Mouse (Mus musculus) thymus, adult 2 months (tissue): ENCODE data around the gene Pxn. TPM values are rescaled to one million over a fixed set of nuclear protein-coding genes. Genes with fewer than 3 reads are reported as not detected.

Experiments used
- DNase-seq: peaks from one replicate; pipeline ENCODE4 v3.0.0; 2021
- H3K27ac ChIP-seq: fragments of 200-500 bp; 2 replicates; pipeline ENCODE4 v1.5.1; 2012; ENCODE audit warnings: low read length, control low read depth; ENCODE audit not compliant: control insufficient read depth, insufficient read depth
- H3K27me3 ChIP-seq: fragments of 200-500 bp; 2 replicates; pipeline ENCODE4 v1.6.1; 2012; ENCODE audit warnings: mild to moderate bottlenecking, low read length, moderate library complexity, mixed read lengths; ENCODE audit not compliant: control insufficient read depth, insufficient read depth
- H3K36me3 ChIP-seq: fragments of 200-500 bp; 2 replicates; pipeline ENCODE4 v1.6.1; 2012; ENCODE audit warnings: mild to moderate bottlenecking, low read length, moderate library complexity; ENCODE audit not compliant: control insufficient read depth, insufficient read depth
- H3K4me1 ChIP-seq: fragments of 200-500 bp; replicated peaks from 2 replicates; pipeline ENCODE4 v1.6.1; 2012; ENCODE audit warnings: low read length; ENCODE audit not compliant: control insufficient read depth, insufficient read depth
- H3K4me3 ChIP-seq: fragments of 200-500 bp; 2 replicates; pipeline ENCODE4 v1.5.1; 2012; ENCODE audit warnings: mild to moderate bottlenecking, low read length, control low read depth, moderate library complexity; ENCODE audit not compliant: control insufficient read depth, insufficient read depth
- CTCF ChIP-seq: fragments of 200-500 bp; IDR thresholded peaks from 2 replicates; pipeline ENCODE4 v1.5.1; 2012; ENCODE audit warnings: mild to moderate bottlenecking, control low read depth, low read length, moderate library complexity, borderline replicate concordance; ENCODE audit not compliant: control insufficient read depth, poor library complexity, insufficient read depth; ENCODE audit errors: extremely low read depth
- POLR2A ChIP-seq: fragments of 200-500 bp; IDR thresholded peaks from 2 replicates; pipeline ENCODE4 v1.6.1; 2012; ENCODE audit warnings: mild to moderate bottlenecking, low read length, control low read depth, moderate library complexity; ENCODE audit not compliant: control insufficient read depth, poor library complexity, insufficient read depth; ENCODE audit errors: extremely low read depth
- WGBS: fragments of 180-500 bp; shearing (Covaris S2); methylation state at CpG from one replicate; pipeline ENCODE4 v1.1.7; 2018; 5-methylcytosine and 5-hydroxymethylcytosine counted together
- polyA plus RNA-seq: library from polyadenylated mRNA; depleted of rRNA; stranded (reverse); fragments of >200 nt; gene quantifications from 2 replicates; pipeline ENCODE4 v1.2.3, GENCODE M21; 2012

Pxn gene
- polyA plus RNA-seq, 1 experiment, result 161 TPM

DNA sequence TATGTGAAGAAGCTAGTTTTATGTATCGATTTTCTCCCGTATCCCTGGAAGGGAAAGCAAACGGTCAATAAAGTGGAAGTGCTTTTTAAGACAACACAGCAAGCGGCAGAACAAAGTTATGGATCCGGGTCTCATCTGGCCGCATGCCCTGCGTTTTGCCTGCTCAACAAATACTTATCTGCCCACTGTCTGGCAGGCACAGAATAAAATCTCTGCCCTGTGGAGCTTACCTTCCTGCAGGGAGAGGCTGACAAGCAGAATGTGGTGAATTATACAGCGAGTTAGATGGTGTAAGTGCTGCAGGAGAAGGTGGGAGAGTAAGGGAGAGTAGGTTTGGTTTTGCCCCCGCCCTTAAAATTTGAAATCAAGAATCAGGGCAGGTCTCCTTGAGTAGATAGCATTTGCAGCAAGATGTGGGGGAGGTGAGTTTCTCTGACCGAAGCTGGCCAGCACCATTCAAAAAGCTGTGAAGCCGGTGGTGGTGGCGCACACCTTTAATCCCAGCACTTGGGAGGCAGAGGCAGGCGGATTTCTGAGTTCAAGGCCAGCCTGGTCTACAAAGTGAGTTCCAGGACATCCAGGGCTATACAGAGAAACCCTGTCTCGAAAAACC lies 51.8 kb downstream of the Pxn start:
- Histone ChIP-seq H3K4me1 (peaks cover 5% of the 10 kb centered on the region), H3K4me3 (no peak overlapping the region), H3K27me3 (no peaks in the 10 kb centered on the region), H3K27ac (no peak overlapping the region), H3K36me3 (peaks cover 27% of the 10 kb centered on the region)
- WGBS, result 93% methylated on average over 14 of the region's 14 CpGs
- no peak for DNase-seq
- no peak for TF ChIP-seq CTCF
- no peak for TF ChIP-seq POLR2A

DNA sequence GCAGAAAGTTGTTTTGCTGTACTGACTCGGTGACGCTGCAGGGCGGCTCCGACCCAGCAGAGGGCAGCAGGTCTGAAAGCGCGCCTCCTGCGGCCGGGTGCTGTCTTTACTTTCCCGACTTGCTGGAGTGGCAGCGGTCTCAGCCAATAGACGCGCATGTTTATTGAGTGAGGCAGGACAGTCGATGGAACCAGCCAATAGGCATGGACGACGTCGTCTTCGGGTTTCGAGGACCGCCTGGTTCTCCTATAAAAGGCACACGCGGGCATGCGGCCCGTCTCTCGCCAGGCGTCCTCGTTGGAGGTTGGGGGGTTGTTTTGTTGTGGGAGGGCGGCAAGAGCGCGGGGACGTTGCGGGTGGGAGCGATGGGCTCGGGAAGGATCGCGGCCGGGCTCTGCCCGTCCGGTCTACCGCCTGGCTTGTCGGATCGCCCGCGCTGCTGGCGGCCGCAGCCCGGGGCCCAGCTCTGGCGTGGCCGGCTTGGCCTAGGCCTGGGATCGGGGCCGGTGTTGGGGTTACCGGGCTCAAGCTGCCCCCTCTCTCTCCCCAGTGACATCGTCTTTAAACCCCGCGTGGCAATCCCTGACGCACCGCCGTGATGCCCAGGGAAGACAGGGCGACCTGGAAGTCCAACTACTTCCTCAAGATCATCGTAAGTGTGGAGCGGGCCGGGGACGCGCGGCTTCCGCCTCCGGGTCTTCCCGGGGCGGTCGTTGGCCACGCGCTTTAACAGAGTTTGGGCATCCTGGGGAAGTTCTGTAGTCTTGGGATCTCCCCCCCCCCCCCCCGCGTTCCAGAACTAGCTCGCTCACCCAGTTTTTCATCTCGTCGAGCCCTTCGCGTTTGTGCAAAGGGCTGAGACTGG lies 53.0 kb downstream of the Pxn start, which contains the start of gene Rplp0:
TSS of gene Rplp0 (plus strand) at position 231 of the 865 bp plus-strand sequence.
- Histone ChIP-seq H3K4me3 (peak within 1 kb of the TSS; percentile 79), H3K4me1 (peaks cover 5% of the 10 kb centered on the region), H3K27ac (no peak within 1 kb of the TSS; the same call in 1 of the 2 replicates), H3K36me3 (peaks cover 29% of the 10 kb centered on the region), H3K27me3 (no peaks in the 10 kb centered on the region)
- TF ChIP-seq CTCF (peak; percentile 98), POLR2A (peak; percentile 99)
- under 1% methylated on average over 78 of the region's 78 CpGs for WGBS
- peak; percentile 100 for DNase-seq

DNA sequence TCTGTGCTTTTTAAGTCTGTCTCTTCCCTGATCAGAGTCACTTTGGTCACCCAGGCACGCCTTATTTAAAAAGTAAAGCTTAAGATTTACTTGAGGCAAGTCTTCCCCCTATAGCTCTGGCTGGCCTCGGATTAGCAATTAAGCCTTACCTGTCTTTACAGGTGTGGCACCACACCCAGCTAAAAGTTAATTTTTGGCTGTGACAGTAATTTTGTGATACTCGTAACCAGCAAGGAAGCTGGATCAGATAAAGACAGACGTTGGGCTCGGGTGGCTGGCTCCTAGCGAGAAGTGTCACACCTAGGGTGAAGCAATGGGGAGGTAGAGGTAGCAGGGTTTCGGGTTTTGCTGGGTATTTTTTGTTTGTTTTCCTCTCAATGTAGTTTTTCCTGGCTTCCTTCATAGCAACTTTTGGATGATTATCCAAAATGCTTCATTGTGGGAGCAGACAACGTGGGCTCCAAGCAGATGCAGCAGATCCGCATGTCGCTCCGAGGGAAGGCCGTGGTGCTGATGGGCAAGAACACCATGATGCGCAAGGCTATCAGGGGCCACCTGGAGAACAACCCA lies 53.9 kb downstream of the Pxn start:
- H3K27me3 ChIP-seq, result no peaks in the 10 kb centered on the region
- no peak for TF ChIP-seq POLR2A
- TF ChIP-seq CTCF, result no peak
- DNase-seq, result no peak
- H3K27ac ChIP-seq, result no peak overlapping the region
- H3K4me1 ChIP-seq, result peaks cover 11% of the 10 kb centered on the region
- WGBS, result 63% methylated on average over 13 of the region's 13 CpGs
- peaks cover 29% of the 10 kb centered on the region for H3K36me3 ChIP-seq
- no peak overlapping the region for H3K4me3 ChIP-seq

DNA sequence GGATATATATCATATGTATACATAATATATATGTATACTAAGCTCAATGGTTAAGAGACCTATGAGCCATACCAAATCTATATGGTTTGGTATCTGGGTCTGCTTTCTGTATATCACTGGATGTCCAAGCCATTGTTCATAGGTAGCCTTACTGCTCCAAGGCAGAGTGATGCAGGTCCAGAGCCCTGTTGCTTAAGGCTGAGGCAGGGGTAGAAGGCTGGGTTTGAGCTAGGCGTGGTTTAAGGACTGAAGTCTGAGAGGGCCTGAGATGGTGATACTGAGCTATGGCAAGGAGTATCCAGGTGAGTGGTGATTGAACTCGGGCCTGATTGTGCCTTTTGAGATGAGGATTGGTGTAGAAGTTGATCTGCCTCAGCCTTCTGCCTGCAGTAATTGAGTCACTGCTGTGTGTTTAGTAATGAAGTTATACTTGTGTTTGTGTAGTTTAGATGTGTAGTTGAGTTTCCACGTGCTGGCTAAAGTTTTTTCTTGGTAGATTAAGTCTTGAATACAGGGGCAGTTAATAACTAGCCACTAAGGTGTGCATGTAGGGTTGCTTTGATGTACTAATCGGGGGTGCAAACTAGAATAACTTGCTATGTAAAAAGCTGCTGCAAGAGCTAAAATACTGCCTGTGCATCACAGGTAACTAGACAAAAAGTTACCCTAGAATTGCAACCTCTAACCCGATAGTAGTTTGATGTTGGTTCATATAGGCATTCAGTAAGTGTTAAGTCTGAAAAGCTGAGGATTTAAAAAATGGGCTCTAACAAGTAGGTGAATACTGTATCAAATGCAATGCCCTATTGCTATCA lies 57.5 kb downstream of the Pxn start:
- no peak for DNase-seq
- peaks cover 18% of the 10 kb centered on the region for H3K4me1 ChIP-seq
- H3K27ac ChIP-seq, result no peak overlapping the region
- H3K27me3 ChIP-seq, result no peaks in the 10 kb centered on the region
- peaks cover 29% of the 10 kb centered on the region for H3K36me3 ChIP-seq
- TF ChIP-seq CTCF (no peak), POLR2A (no peak)
- WGBS, result 80% methylated on average over 5 of the region's 5 CpGs
- no peak overlapping the region for H3K4me3 ChIP-seq

DNA sequence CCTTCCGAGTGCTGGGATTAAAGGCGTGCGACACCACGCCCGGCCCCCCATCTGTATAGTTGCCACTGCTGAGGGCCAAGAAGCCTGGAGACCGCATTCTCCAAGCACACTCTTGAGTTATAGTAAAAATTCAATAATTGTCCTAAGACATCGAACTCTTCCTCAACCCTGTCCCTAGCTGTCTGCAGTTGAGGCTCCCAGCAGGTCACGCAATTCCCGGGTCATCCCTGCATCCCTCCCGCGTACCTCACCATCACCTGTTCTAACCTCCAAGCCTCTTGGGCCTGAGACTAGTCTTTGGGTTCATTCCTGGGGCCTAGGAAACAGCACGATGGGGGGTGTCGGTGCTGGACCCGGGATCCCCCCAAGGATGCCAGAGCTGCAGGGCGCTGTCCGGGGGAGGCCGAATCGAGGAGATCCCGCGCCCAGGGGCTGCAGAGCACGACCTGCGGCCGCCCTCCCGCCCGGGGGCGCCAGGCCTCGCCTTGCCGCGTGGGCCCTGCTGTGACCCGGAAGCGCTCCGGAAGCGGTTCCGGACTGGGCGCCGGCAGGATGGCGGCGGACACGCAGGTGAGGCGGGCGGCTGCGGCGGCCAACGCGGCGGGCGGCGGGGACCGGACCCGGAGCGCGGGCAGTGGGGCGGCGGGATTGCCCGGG lies 58.4 kb downstream of the Pxn start, which contains the start of gene Gcn1l1:
TSS of gene Gcn1l1 (plus strand) at position 518 of the 657 bp plus-strand sequence.
- peak within 1 kb of the TSS; percentile 96 for H3K4me3 ChIP-seq
- 10% methylated on average over 55 of the region's 55 CpGs for WGBS
- peak; percentile 79 for DNase-seq
- peaks cover 29% of the 10 kb centered on the region for H3K36me3 ChIP-seq
- no peak within 1 kb of the TSS for H3K27ac ChIP-seq
- H3K4me1 ChIP-seq, result peaks cover 18% of the 10 kb centered on the region
- no peaks in the 10 kb centered on the region for H3K27me3 ChIP-seq
- TF ChIP-seq CTCF (peak; percentile 65; the same call in 1 of the 2 replicates), POLR2A (peak; percentile 61; the same call in 1 of the 2 replicates)

DNA sequence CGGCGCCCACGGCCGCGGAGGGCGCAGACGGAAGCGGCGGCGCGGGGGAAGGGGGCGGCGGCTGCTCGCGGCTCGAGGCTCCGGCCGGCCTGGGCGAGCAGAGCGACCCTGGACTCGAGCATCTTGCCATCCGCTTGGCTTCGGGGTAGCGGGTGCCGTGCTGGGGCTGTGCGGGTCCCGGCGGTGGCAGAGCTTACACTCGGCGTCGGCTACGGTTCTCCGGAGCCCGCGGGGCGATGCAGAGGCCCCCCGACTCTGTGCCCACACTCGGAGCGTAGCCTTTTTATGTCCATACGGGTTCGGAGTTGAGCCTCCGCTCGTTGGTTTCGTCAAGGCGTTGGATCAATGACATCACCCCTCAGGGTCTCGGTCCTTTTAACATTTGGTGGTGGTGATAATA lies 58.9 kb downstream of the Pxn start:
- peaks cover 16% of the 10 kb centered on the region for H3K4me1 ChIP-seq
- WGBS, result under 1% methylated on average over 37 of the region's 46 CpGs
- no peak for DNase-seq
- H3K27ac ChIP-seq, result no peak overlapping the region
- H3K36me3 ChIP-seq, result peaks cover 29% of the 10 kb centered on the region
- TF ChIP-seq CTCF, result no peak
- TF ChIP-seq POLR2A, result no peak
- H3K27me3 ChIP-seq, result no peaks in the 10 kb centered on the region
- peak overlapping the region; percentile 96 for H3K4me3 ChIP-seq
